8 mouse cellular contexts compared by ENCODE assay signal in the genomic region with DNA sequence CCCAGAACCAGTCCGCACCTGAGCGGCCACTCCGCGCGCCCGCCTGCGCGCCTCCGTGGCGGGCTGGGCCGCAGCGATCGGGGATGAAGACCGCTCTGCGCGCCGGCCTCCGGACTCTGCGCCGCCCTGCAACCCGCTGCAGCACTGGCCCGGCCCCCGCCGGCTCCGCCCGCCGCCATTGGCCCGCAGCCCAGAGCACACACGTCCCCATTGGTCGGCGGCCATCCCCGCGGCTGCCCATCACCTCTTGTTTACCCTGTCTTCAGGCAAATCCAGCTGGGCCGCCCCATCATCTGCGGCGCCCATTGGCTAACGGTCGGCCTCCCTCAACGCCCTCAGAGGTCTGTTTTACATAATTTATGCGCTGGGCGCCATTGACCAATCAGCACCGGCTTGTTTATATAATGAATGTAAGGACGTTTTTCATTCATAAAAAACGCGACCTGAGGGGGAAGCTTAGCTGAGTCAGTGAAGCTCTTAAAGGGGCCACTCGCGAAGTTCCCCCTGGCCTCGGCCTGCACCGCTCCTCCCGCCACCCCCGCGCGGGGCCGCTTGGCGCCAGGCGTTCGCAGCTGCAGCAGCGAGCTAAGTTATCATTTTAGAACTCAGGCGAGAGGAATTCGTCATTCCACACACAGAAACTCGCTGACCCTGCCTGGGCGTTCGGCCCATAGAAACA. TPM values are rescaled to one million over a fixed set of nuclear protein-coding genes. Genes with fewer than 3 reads are reported as not detected.
DNase-seq lines count a peak whose midpoint lies in the region; ATAC-seq and TF ChIP-seq lines count a peak whose summit lies in the region.

A gene (minus strand): TSS at position 221 of the 679 bp plus-strand sequence.

- H3K27ac ChIP-seq in forebrain, embryonic 12.5 days: peak within 1 kb of the TSS; percentile 59
- H3K27ac ChIP-seq in heart, postnatal 0 days (ENCODE audit: low read depth): peak within 1 kb of the TSS; percentile 82
- H3K27ac ChIP-seq in liver, embryonic 16.5 days (ENCODE audit: low read length): peak within 1 kb of the TSS; percentile 54
- peak within 1 kb of the TSS; percentile 76 for H3K27ac ChIP-seq in neural tube, embryonic 13.5 days (replicated peaks)
- H3K27ac ChIP-seq in testis, adult 2 months (ENCODE audit: control insufficient read depth, insufficient read depth, low read depth, low read length): peak within 1 kb of the TSS; percentile 81

- TF ChIP-seq CTCF in E14TG2a.4 (conservative IDR thresholded peaks at IDR 0.05; ENCODE audit: low read length): no peak
- TF ChIP-seq CTCF in heart, postnatal 0 days (IDR thresholded peaks at IDR 0.05; ENCODE audit: low read depth): 0 out of 2 replicates have a peak, but pooled peaks have one; percentile 12
- TF ChIP-seq CTCF in testis, adult 2 months (IDR thresholded peaks at IDR 0.05; ENCODE audit: control insufficient read depth, insufficient read depth, insufficient replicate concordance, low read depth, low read length): no peak

- peak; percentile 42 for TF ChIP-seq EP300 in heart, postnatal 0 days (IDR thresholded peaks at IDR 0.05; ENCODE audit: low read depth)

- peaks cover 30% of the 10 kb centered on the region for H3K27me3 ChIP-seq in E14TG2a.4 (ENCODE audit: insufficient read depth, low read length)
- H3K27me3 ChIP-seq in forebrain, embryonic 12.5 days: peaks cover 74% of the 10 kb centered on the region
- no peaks in the 10 kb centered on the region for H3K27me3 ChIP-seq in heart, postnatal 0 days (ENCODE audit: control insufficient read depth, insufficient read depth, low read length)
- peaks cover 18% of the 10 kb centered on the region for H3K27me3 ChIP-seq in liver, embryonic 16.5 days (ENCODE audit: control insufficient read depth, insufficient read depth, low read depth, low read length)
- H3K27me3 ChIP-seq in neural tube, embryonic 13.5 days: peaks cover 65% of the 10 kb centered on the region
- no peaks in the 10 kb centered on the region for H3K27me3 ChIP-seq in testis, adult 2 months (ENCODE audit: control insufficient read depth, insufficient read depth, low read length)

- H3K36me3 ChIP-seq in E14TG2a.4 (ENCODE audit: insufficient read depth, low read length): peaks cover 22% of the 10 kb centered on the region
- no peaks in the 10 kb centered on the region for H3K36me3 ChIP-seq in forebrain, embryonic 12.5 days (replicated peaks)
- no peaks in the 10 kb centered on the region for H3K36me3 ChIP-seq in heart, postnatal 0 days (replicated peaks; ENCODE audit: control insufficient read depth, insufficient read depth, low read length)
- H3K36me3 ChIP-seq in liver, embryonic 16.5 days (ENCODE audit: control insufficient read depth, insufficient read depth): no peaks in the 10 kb centered on the region
- H3K36me3 ChIP-seq in neural tube, embryonic 13.5 days: no peaks in the 10 kb centered on the region
- H3K36me3 ChIP-seq in testis, adult 2 months (ENCODE audit: control insufficient read depth, insufficient read depth, low read length): no peaks in the 10 kb centered on the region

- H3K4me1 ChIP-seq in E14TG2a.4 (replicated peaks; ENCODE audit: low read depth, low read length): peaks cover 79% of the 10 kb centered on the region
- H3K4me1 ChIP-seq in forebrain, embryonic 12.5 days: peaks cover 29% of the 10 kb centered on the region
- H3K4me1 ChIP-seq in heart, postnatal 0 days (ENCODE audit: control insufficient read depth, insufficient read depth): peaks cover 13% of the 10 kb centered on the region
- H3K4me1 ChIP-seq in liver, embryonic 16.5 days (ENCODE audit: control insufficient read depth, low read depth, low read length): peaks cover 8% of the 10 kb centered on the region
- H3K4me1 ChIP-seq in neural tube, embryonic 13.5 days (replicated peaks): peaks cover 38% of the 10 kb centered on the region
- peaks cover 18% of the 10 kb centered on the region for H3K4me1 ChIP-seq in testis, adult 2 months (ENCODE audit: control insufficient read depth, insufficient read depth, low read length)

- no peaks in the 10 kb centered on the region for H3K9me3 ChIP-seq in E14TG2a.4 (ENCODE audit: low read length)
- no peaks in the 10 kb centered on the region for H3K9me3 ChIP-seq in forebrain, embryonic 12.5 days
- H3K9me3 ChIP-seq in heart, postnatal 0 days (replicated peaks; ENCODE audit: control insufficient read depth, low read length): no peaks in the 10 kb centered on the region
- no peaks in the 10 kb centered on the region for H3K9me3 ChIP-seq in liver, embryonic 16.5 days (replicated peaks; ENCODE audit: control insufficient read depth, low read length)
- H3K9me3 ChIP-seq in neural tube, embryonic 13.5 days: no peaks in the 10 kb centered on the region

- H3K4me2 ChIP-seq in forebrain, embryonic 12.5 days: peak within 1 kb of the TSS; percentile 98
- peak within 1 kb of the TSS; percentile 98 for H3K4me2 ChIP-seq in heart, postnatal 0 days (ENCODE audit: low read depth, low read length)
- peak within 1 kb of the TSS; percentile 97 for H3K4me2 ChIP-seq in liver, embryonic 16.5 days (ENCODE audit: low read depth, low read length)
- H3K4me2 ChIP-seq in neural tube, embryonic 13.5 days: peak within 1 kb of the TSS; percentile 99

- H3K9ac ChIP-seq in forebrain, embryonic 12.5 days: peak within 1 kb of the TSS; percentile 62
- H3K9ac ChIP-seq in heart, postnatal 0 days (replicated peaks; ENCODE audit: low read depth, low read length): peak within 1 kb of the TSS; percentile 79
- H3K9ac ChIP-seq in liver, embryonic 16.5 days (ENCODE audit: low read depth, low read length): peak within 1 kb of the TSS; percentile 72
- H3K9ac ChIP-seq in neural tube, embryonic 13.5 days: peak within 1 kb of the TSS; percentile 73

- peak; percentile 99 for ATAC-seq in forebrain, embryonic 12.5 days (ENCODE audit: low FRiP score)
- peak; percentile 95 for ATAC-seq in heart, postnatal 0 days (ENCODE audit: insufficient read depth, low read depth)
- ATAC-seq in liver, embryonic 16.5 days (ENCODE audit: low read depth): peak; percentile 98
- ATAC-seq in neural tube, embryonic 13.5 days (ENCODE audit: low read depth): peak; percentile 98

- DNase-seq in c-Kit-positive CD71-positive TER-119-positive erythroid progenitor cells, embryonic 14.5 days (ENCODE audit: low spot score): peak; percentile 95
- DNase-seq in heart, postnatal 0 days (ENCODE audit: low spot score): peak; percentile 100
- peak; percentile 98 to 99 for DNase-seq in kidney, postnatal 4 days

- peak; percentile 65 for TF ChIP-seq POLR2A in testis, adult 2 months (IDR thresholded peaks at IDR 0.05; ENCODE audit: control insufficient read depth, low read depth, low read length)

- 0% methylated on average over 58 of the region's 63 CpGs for WGBS in forebrain, embryonic 12.5 days
- under 1% methylated on average over 62 of the region's 63 CpGs for WGBS in heart, postnatal 0 days
- WGBS in liver, embryonic 16.5 days (ENCODE audit: insufficient replicate concordance): 0% methylated on average over 63 of the region's 63 CpGs
- WGBS in neural tube, embryonic 13.5 days: under 1% methylated on average over 62 of the region's 63 CpGs

- H3K4me3 ChIP-seq in E14TG2a.4 (replicated peaks; ENCODE audit: low read length): peak within 1 kb of the TSS; percentile 99
- peak within 1 kb of the TSS; percentile 71 for H3K4me3 ChIP-seq in forebrain, embryonic 12.5 days (replicated peaks)
- H3K4me3 ChIP-seq in heart, postnatal 0 days (ENCODE audit: low read depth, low read length): peak within 1 kb of the TSS; percentile 89
- H3K4me3 ChIP-seq in liver, embryonic 16.5 days (ENCODE audit: low read depth, low read length): peak within 1 kb of the TSS; percentile 75
- peak within 1 kb of the TSS; percentile 73 for H3K4me3 ChIP-seq in neural tube, embryonic 13.5 days
- H3K4me3 ChIP-seq in testis, adult 2 months (ENCODE audit: control insufficient read depth, low read depth, low read length): peak within 1 kb of the TSS; percentile 95

RNA-seq across cellular contexts. Expression of the gene that starts here (rescaled TPM):
- polyA plus RNA-seq in forebrain, embryonic 12.5 days (2016; fragmentation: Nextera tagmentation; extraction: Ambion mirVana): 17.9 and 28.4 TPM in 2 replicates
- total RNA-seq in heart, postnatal 0 days (2014; rRNA removed; ENCODE audit: low replicate concordance): 14.8 and 23.2 TPM in 2 replicates
- 7.4 and 7.7 TPM in 2 replicates for polyA plus RNA-seq in heart, postnatal 0 days (2015; fragmentation: Nextera tagmentation; extraction: Ambion mirVana)
- polyA plus RNA-seq in liver, embryonic 16.5 days (2015; fragmentation: Nextera tagmentation; extraction: Ambion mirVana): 3.2 and 3.8 TPM in 2 replicates
- polyA plus RNA-seq in neural tube, embryonic 13.5 days (2015; fragmentation: Nextera tagmentation; extraction: Ambion mirVana): 26.3 and 28.1 TPM in 2 replicates
- polyA plus RNA-seq in testis, adult 2 months (2012; rRNA removed): 10.4 and 12.6 TPM in 2 replicates

Comparison
In these comparisons a context has a peak if more than half of its experiments do, and no peak if none do; other contexts are left out.
1. Peak in every context shown above with its lines: DNase-seq, ATAC-seq, H3K4me3 ChIP-seq and H3K27ac ChIP-seq.